Mouse (Mus musculus) intestine, embryonic 16.5 days (tissue): Measurements from ENCODE around the gene Mark2. TPM values are rescaled to one million over a fixed set of nuclear protein-coding genes. Genes with fewer than 3 reads are reported as not detected.
A peak's percentile ranks its signal among the peaks of the same experiment; 100 is the strongest.

Experiments
- ATAC-seq: fragments of 200-750 bp; cut with Nextera tagmentation; 2 replicates; pipeline ENCODE4 v1.8.0; 2017; ENCODE audit warnings: moderate TSS enrichment, moderate library complexity
- H3K27ac ChIP-seq: fragments of 300-500 bp; sonication (generic); 2 replicates; pipeline ENCODE4 v1.5.1; 2014; ENCODE audit warnings: mild to moderate bottlenecking, low read length
- H3K27me3 ChIP-seq: fragments of 300-500 bp; sonication (generic); replicated peaks from 2 replicates; pipeline ENCODE4 v1.6.1; 2014; ENCODE audit warnings: low read length, control low read depth, mixed read lengths; ENCODE audit not compliant: control insufficient read depth, insufficient read depth
- H3K36me3 ChIP-seq: fragments of 300-500 bp; sonication (generic); 2 replicates; pipeline ENCODE4 v1.6.1; 2014; ENCODE audit warnings: low read length, control low read depth; ENCODE audit not compliant: control insufficient read depth, insufficient read depth
- H3K4me1 ChIP-seq: fragments of 300-500 bp; sonication (generic); 2 replicates; pipeline ENCODE4 v1.6.1; 2014; ENCODE audit warnings: low read length, control low read depth, mixed read lengths; ENCODE audit not compliant: control insufficient read depth, insufficient read depth
- H3K4me2 ChIP-seq: fragments of 300-500 bp; sonication (generic); 2 replicates; pipeline ENCODE4 v1.6.1; 2014; ENCODE audit warnings: low read depth, low read length, control low read depth
- H3K4me3 ChIP-seq: fragments of 300-500 bp; sonication (generic); 2 replicates; pipeline ENCODE4 v1.5.1; 2014; ENCODE audit warnings: mild to moderate bottlenecking, low read length
- H3K9ac ChIP-seq: fragments of 300-500 bp; sonication (generic); 2 replicates; pipeline ENCODE4 v1.6.1; 2014; ENCODE audit warnings: low read depth, low read length
- H3K9me3 ChIP-seq: fragments of 300-500 bp; sonication (generic); 2 replicates; pipeline ENCODE4 v1.6.1; 2016; ENCODE audit warnings: low read length, control low read depth; ENCODE audit not compliant: control insufficient read depth
- WGBS: fragments of 180-500 bp; shearing (Covaris S2); extraction: QIAGEN DNeasy Blood & Tissue Kit; methylation state at CpG from one replicate; pipeline ENCODE4 v1.1.7; 2014; 5-methylcytosine and 5-hydroxymethylcytosine counted together
- polyA plus RNA-seq: library from polyadenylated mRNA; unstranded; fragments of >200 nt; fragmentation: Nextera tagmentation; extraction: Ambion mirVana; gene quantifications from 2 replicates; pipeline ENCODE4 v1.2.1, GENCODE M21; 2015

Mark2 gene
- polyA plus RNA-seq, 1 experiment from 2014 or later = 39.1 TPM

GRCm38 (mm10) chr19:7286563-7287315 lies 54.9 kb downstream of the Mark2 start:
- 84% methylated on average over 12 of the region's 12 CpGs for WGBS
- ATAC-seq = no peak
- Histone ChIP-seq H3K9me3 (no peaks in the 10 kb centered on the region), H3K27ac (no peak overlapping the region), H3K27me3 (no peaks in the 10 kb centered on the region), H3K4me1 (no peaks in the 10 kb centered on the region), H3K9ac (no peak overlapping the region), H3K4me3 (no peak overlapping the region), H3K4me2 (no peak overlapping the region), H3K36me3 (peaks cover 34% of the 10 kb centered on the region)

GRCm38 (mm10) chr19:7280557-7281330 lies 60.9 kb downstream of the Mark2 start:
- ATAC-seq = no peak
- Histone ChIP-seq H3K27ac (no peak overlapping the region; the same call in 1 of the 2 replicates), H3K4me1 (peaks cover 3% of the 10 kb centered on the region; the same call in 1 of the 2 replicates), H3K9me3 (no peaks in the 10 kb centered on the region), H3K36me3 (peaks cover 38% of the 10 kb centered on the region), H3K4me2 (no peak overlapping the region), H3K27me3 (no peaks in the 10 kb centered on the region), H3K9ac (no peak overlapping the region), H3K4me3 (no peak overlapping the region)
- WGBS = 88% methylated on average over 18 of the region's 18 CpGs

- 30% methylated on average over 6 of the region's 6 CpGs for WGBS
- Histone ChIP-seq H3K27me3 (no peaks in the 10 kb centered on the region), H3K4me1 (peaks cover 7% of the 10 kb centered on the region; the same call in 1 of the 2 replicates), H3K9me3 (no peaks in the 10 kb centered on the region), H3K36me3 (peaks cover 33% of the 10 kb centered on the region), H3K27ac (no peak overlapping the region), H3K9ac (no peak overlapping the region; the same call in 1 of the 2 replicates), H3K4me3 (no peak overlapping the region), H3K4me2 (no peak overlapping the region)
- ATAC-seq = peak; percentile 39; the same call in 1 of the 2 replicates
These were observed 62.5 kb downstream of the Mark2 start for GRCm38 (mm10) chr19:7279114-7279513.

GRCm38 (mm10) chr19:7278200-7278906 lies 63.3 kb downstream of the Mark2 start:
- Histone ChIP-seq H3K9me3 (no peaks in the 10 kb centered on the region), H3K4me2 (no peak overlapping the region), H3K4me1 (peaks cover 7% of the 10 kb centered on the region; the same call in 1 of the 2 replicates), H3K4me3 (no peak overlapping the region), H3K27ac (no peak overlapping the region), H3K27me3 (no peaks in the 10 kb centered on the region), H3K9ac (no peak overlapping the region), H3K36me3 (peaks cover 34% of the 10 kb centered on the region)
- no peak for ATAC-seq
- WGBS = 87% methylated on average over 6 of the region's 6 CpGs

GRCm38 (mm10) chr19:7276796-7277195 lies 64.9 kb downstream of the Mark2 start:
- Histone ChIP-seq H3K27me3 (no peaks in the 10 kb centered on the region), H3K4me3 (no peak overlapping the region), H3K36me3 (peaks cover 22% of the 10 kb centered on the region), H3K27ac (no peak overlapping the region), H3K9ac (no peak overlapping the region), H3K9me3 (no peaks in the 10 kb centered on the region), H3K4me2 (no peak overlapping the region), H3K4me1 (peaks cover 7% of the 10 kb centered on the region; the same call in 1 of the 2 replicates)
- ATAC-seq = no peak
- 67% methylated on average over 7 of the region's 7 CpGs for WGBS

GRCm38 (mm10) chr19:7276053-7276659 lies 65.5 kb downstream of the Mark2 start:
- Histone ChIP-seq H3K9me3 (no peaks in the 10 kb centered on the region), H3K36me3 (peaks cover 21% of the 10 kb centered on the region), H3K4me3 (no peak overlapping the region), H3K4me2 (no peak overlapping the region), H3K27ac (no peak overlapping the region), H3K4me1 (peaks cover 7% of the 10 kb centered on the region; the same call in 1 of the 2 replicates), H3K27me3 (no peaks in the 10 kb centered on the region), H3K9ac (no peak overlapping the region)
- WGBS = 59% methylated on average over 7 of the region's 7 CpGs
- ATAC-seq = no peak

GRCm38 (mm10) chr19:7275131-7275789 lies 66.4 kb downstream of the Mark2 start:
- Histone ChIP-seq H3K27me3 (no peaks in the 10 kb centered on the region), H3K4me3 (no peak overlapping the region), H3K27ac (no peak overlapping the region), H3K9me3 (no peaks in the 10 kb centered on the region), H3K36me3 (peaks cover 26% of the 10 kb centered on the region), H3K4me2 (no peak overlapping the region), H3K9ac (no peak overlapping the region), H3K4me1 (peaks cover 11% of the 10 kb centered on the region; the same call in 1 of the 2 replicates)
- WGBS = 42% methylated on average over 7 of the region's 7 CpGs
- no peak for ATAC-seq

- Histone ChIP-seq H3K9me3 (no peaks in the 10 kb centered on the region), H3K4me1 (peaks cover 16% of the 10 kb centered on the region), H3K27me3 (no peaks in the 10 kb centered on the region), H3K9ac (0 out of 2 replicates have a peak overlapping the region, but pooled peaks have one; percentile 1), H3K4me3 (no peak overlapping the region), H3K27ac (no peak overlapping the region), H3K36me3 (peaks cover 26% of the 10 kb centered on the region), H3K4me2 (no peak overlapping the region)
- ATAC-seq = no peak
- WGBS = 74% methylated on average over 13 of the region's 13 CpGs
These were observed 67.2 kb downstream of the Mark2 start for GRCm38 (mm10) chr19:7274326-7274990.
